Mouse (Mus musculus): ENCODE results near the gene Glrx5. TPM values are rescaled to one million over a fixed set of nuclear protein-coding genes. Genes with fewer than 3 reads are reported as not detected.

The Glrx5 gene
- polyA plus RNA-seq, 1 experiment from 2014 or later: 197 TPM

GRCm38 (mm10) chr12:105048301-105048863 is 15.9 kb downstream of the Glrx5 start:
- Histone ChIP-seq H3K36me3 (ENCODE audit: control insufficient read depth, insufficient read depth, low read length) (no peaks in the 10 kb centered on the region), H3K27ac (ENCODE audit: low read depth, low read length) (no peak overlapping the region), H3K4me2 (no peak overlapping the region), H3K9ac (ENCODE audit: low read length) (no peak overlapping the region), H3K9me3 (ENCODE audit: control insufficient read depth, low read length) (no peaks in the 10 kb centered on the region), H3K4me1 (ENCODE audit: control insufficient read depth, insufficient read depth, low read length) (peaks cover 4% of the 10 kb centered on the region; the same call in 1 of the 2 replicates), H3K27me3 (ENCODE audit: control insufficient read depth, insufficient read depth, low read length) (no peaks in the 10 kb centered on the region), H3K4me3 (ENCODE audit: low read depth, low read length) (no peak overlapping the region)
- DNase-seq (ENCODE audit: low spot score, missing footprints) (no peak), ATAC-seq (ENCODE audit: low FRiP score) (0 out of 2 replicates have a peak, but pooled peaks have one; percentile 14)
- 45% methylated on average over 17 of the region's 17 CpGs for WGBS

- DNase-seq (ENCODE audit: low spot score, missing footprints) (no peak), ATAC-seq (ENCODE audit: low FRiP score) (no peak)
- WGBS: 91% methylated on average over 12 of the region's 12 CpGs
- Histone ChIP-seq H3K27me3 (ENCODE audit: control insufficient read depth, insufficient read depth, low read length) (no peaks in the 10 kb centered on the region), H3K9me3 (ENCODE audit: control insufficient read depth, low read length) (no peaks in the 10 kb centered on the region), H3K36me3 (ENCODE audit: control insufficient read depth, insufficient read depth, low read length) (no peaks in the 10 kb centered on the region), H3K9ac (ENCODE audit: low read length) (no peak overlapping the region), H3K27ac (ENCODE audit: low read depth, low read length) (no peak overlapping the region), H3K4me1 (ENCODE audit: control insufficient read depth, insufficient read depth, low read length) (peaks cover 4% of the 10 kb centered on the region; the same call in 1 of the 2 replicates), H3K4me2 (no peak overlapping the region), H3K4me3 (ENCODE audit: low read depth, low read length) (no peak overlapping the region)
These were observed 17.3 kb downstream of the Glrx5 start for GRCm38 (mm10) chr12:105049813-105050212.

GRCm38 (mm10) chr12:105050898-105051297 is 18.4 kb downstream of the Glrx5 start:
- WGBS: 20% methylated on average over 4 of the region's 4 CpGs
- no peak overlapping the region for H3K4me2 ChIP-seq
- no peaks in the 10 kb centered on the region for H3K9me3 ChIP-seq (ENCODE audit: control insufficient read depth, low read length)
- no peak overlapping the region for H3K27ac ChIP-seq (ENCODE audit: low read depth, low read length)
- no peak overlapping the region for H3K4me3 ChIP-seq (ENCODE audit: low read depth, low read length)
- DNase-seq (ENCODE audit: low spot score, missing footprints): no peak
- no peaks in the 10 kb centered on the region for H3K27me3 ChIP-seq (ENCODE audit: control insufficient read depth, insufficient read depth, low read length)
- H3K36me3 ChIP-seq (ENCODE audit: control insufficient read depth, insufficient read depth, low read length): no peaks in the 10 kb centered on the region
- peaks cover 4% of the 10 kb centered on the region; the same call in 1 of the 2 replicates for H3K4me1 ChIP-seq (ENCODE audit: control insufficient read depth, insufficient read depth, low read length)
- no peak for ATAC-seq (ENCODE audit: low FRiP score)
- no peak overlapping the region for H3K9ac ChIP-seq (ENCODE audit: low read length)

- no peaks in the 10 kb centered on the region for H3K36me3 ChIP-seq (ENCODE audit: control insufficient read depth, insufficient read depth, low read length)
- DNase-seq (ENCODE audit: low spot score, missing footprints): no peak
- no peaks in the 10 kb centered on the region for H3K9me3 ChIP-seq (ENCODE audit: control insufficient read depth, low read length)
- no peak overlapping the region for H3K4me3 ChIP-seq (ENCODE audit: low read depth, low read length)
- H3K4me1 ChIP-seq (ENCODE audit: control insufficient read depth, insufficient read depth, low read length): no peaks in the 10 kb centered on the region
- H3K4me2 ChIP-seq: no peak overlapping the region
- no peak overlapping the region for H3K9ac ChIP-seq (ENCODE audit: low read length)
- H3K27ac ChIP-seq (ENCODE audit: low read depth, low read length): no peak overlapping the region
- WGBS: 95% methylated on average over 15 of the region's 15 CpGs
- no peaks in the 10 kb centered on the region for H3K27me3 ChIP-seq (ENCODE audit: control insufficient read depth, insufficient read depth, low read length)
- no peak for ATAC-seq (ENCODE audit: low FRiP score)
These were observed 21.6 kb downstream of the Glrx5 start for GRCm38 (mm10) chr12:105054041-105054440.

GRCm38 (mm10) chr12:105055308-105055707 is 22.8 kb downstream of the Glrx5 start:
- ATAC-seq (ENCODE audit: low FRiP score) (no peak), DNase-seq (ENCODE audit: low spot score, missing footprints) (peak; percentile 8)
- Histone ChIP-seq H3K4me3 (ENCODE audit: low read depth, low read length) (no peak overlapping the region), H3K4me2 (no peak overlapping the region), H3K27me3 (ENCODE audit: control insufficient read depth, insufficient read depth, low read length) (no peaks in the 10 kb centered on the region), H3K9me3 (ENCODE audit: control insufficient read depth, low read length) (no peaks in the 10 kb centered on the region), H3K27ac (ENCODE audit: low read depth, low read length) (no peak overlapping the region), H3K4me1 (ENCODE audit: control insufficient read depth, insufficient read depth, low read length) (no peaks in the 10 kb centered on the region), H3K9ac (ENCODE audit: low read length) (no peak overlapping the region), H3K36me3 (ENCODE audit: control insufficient read depth, insufficient read depth, low read length) (no peaks in the 10 kb centered on the region)
- 79% methylated on average over 6 of the region's 6 CpGs for WGBS

DNA sequence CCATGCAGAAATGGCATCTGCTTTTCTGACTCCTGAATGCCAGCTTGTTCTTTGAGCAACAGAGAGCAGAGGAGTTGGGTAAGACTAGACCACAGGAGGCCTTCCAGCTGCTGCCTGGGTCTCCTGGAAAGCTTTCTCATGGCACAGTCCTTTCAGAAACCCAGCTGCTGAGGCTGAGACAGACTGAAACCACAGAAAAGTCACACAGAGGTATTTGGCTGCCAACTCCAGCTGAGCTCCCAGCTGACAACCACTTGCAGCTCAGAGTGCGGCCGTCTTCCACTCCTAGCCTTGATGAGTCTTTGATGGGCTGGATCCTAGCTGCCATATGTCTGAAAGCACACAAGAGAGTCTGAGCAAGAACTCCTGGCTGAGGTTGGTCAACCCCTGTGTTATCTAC is 27.5 kb downstream of the Glrx5 start:
- Histone ChIP-seq H3K9ac (ENCODE audit: low read length) (no peak overlapping the region), H3K9me3 (ENCODE audit: control insufficient read depth, low read length) (no peaks in the 10 kb centered on the region), H3K4me3 (ENCODE audit: low read depth, low read length) (no peak overlapping the region), H3K4me2 (no peak overlapping the region), H3K36me3 (ENCODE audit: control insufficient read depth, insufficient read depth, low read length) (no peaks in the 10 kb centered on the region), H3K27ac (ENCODE audit: low read depth, low read length) (no peak overlapping the region), H3K4me1 (ENCODE audit: control insufficient read depth, insufficient read depth, low read length) (no peaks in the 10 kb centered on the region), H3K27me3 (ENCODE audit: control insufficient read depth, insufficient read depth, low read length) (no peaks in the 10 kb centered on the region)
- 87% methylated on average over 2 of the region's 2 CpGs for WGBS
- no peak for ATAC-seq (ENCODE audit: low FRiP score)
- no peak for DNase-seq (ENCODE audit: low spot score, missing footprints)

DNA sequence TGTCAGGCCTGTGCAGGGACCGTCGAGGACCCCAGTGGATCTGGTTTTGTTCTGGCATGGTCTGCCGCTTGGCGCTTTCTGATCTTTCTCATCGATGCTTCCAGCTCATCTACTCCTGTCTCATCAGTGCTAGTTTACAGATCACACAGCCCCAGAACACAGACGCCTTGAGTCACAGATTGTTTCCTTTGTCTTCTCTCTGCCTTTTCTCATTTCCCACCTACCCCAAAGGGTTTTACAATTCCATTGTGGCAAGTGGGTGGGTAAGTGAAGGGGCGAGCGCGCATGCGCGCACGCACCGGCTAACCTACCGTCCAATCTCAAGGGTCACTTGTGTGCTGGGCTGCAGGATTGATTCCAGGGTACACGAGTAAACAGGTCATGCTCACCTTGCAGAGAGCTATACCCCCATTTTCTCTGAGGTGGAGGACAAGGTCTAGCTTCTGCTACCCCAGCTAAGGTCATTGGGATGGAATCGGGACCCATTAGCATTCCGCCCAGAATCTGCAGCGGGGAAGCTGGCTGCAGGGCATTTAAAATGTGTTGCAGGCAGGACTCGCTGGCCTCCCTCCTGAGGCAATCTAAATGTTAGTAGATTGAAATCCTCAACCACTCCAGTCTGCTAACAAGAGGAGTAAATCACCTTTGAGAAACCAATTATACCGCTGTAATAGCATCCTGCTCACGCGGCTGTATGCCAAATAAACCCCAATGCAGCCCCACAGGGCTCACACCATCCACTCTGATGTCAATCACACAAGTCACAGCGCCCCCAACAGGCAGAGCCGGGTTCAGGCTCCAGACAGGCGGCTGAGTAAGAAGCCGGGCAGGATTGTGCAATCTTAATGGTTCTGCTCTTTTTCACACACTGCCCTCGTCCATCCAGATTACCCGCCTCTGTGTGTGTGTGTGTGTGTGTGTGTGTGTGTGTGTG is 31.0 kb downstream of the Glrx5 start:
- no peak for ATAC-seq (ENCODE audit: low FRiP score)
- peak; percentile 90 for DNase-seq (ENCODE audit: low spot score, missing footprints)
- no peaks in the 10 kb centered on the region for H3K36me3 ChIP-seq (ENCODE audit: control insufficient read depth, insufficient read depth, low read length)
- no peak overlapping the region for H3K27ac ChIP-seq (ENCODE audit: low read depth, low read length)
- no peak overlapping the region for H3K4me3 ChIP-seq (ENCODE audit: low read depth, low read length)
- H3K9ac ChIP-seq (ENCODE audit: low read length): no peak overlapping the region
- H3K27me3 ChIP-seq (ENCODE audit: control insufficient read depth, insufficient read depth, low read length): no peaks in the 10 kb centered on the region
- H3K4me1 ChIP-seq (ENCODE audit: control insufficient read depth, insufficient read depth, low read length): no peaks in the 10 kb centered on the region
- no peaks in the 10 kb centered on the region for H3K9me3 ChIP-seq (ENCODE audit: control insufficient read depth, low read length)
- H3K4me2 ChIP-seq: no peak overlapping the region
- WGBS: 53% methylated on average over 28 of the region's 28 CpGs

- WGBS: 79% methylated on average over 4 of the region's 4 CpGs
These were observed 31.7 kb downstream of the Glrx5 start for GRCm38 (mm10) chr12:105064168-105064567.

DNA sequence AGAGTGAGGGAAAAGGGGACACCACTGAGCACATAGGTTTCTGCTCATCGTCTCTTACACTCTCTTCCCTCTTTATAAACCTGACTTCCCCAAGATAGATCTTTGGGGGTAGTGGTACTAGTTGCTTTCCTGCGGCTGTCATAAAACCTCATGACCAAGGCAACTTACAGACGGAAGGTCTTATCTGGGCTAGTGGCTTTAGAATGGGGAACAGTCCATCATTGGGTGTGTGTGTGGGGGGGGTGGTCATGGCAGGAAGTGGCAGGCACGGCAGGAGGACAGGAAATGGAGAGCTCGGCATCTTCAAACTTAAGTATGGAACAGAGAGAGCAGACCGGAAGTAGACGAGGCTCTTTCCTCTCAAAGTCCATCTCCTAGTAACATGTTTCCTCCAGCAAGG is 32.6 kb downstream of the Glrx5 start:
- Histone ChIP-seq H3K9ac (ENCODE audit: low read length) (no peak overlapping the region), H3K9me3 (ENCODE audit: control insufficient read depth, low read length) (no peaks in the 10 kb centered on the region)
- 91% methylated on average over 7 of the region's 7 CpGs for WGBS

More at GRCm38 (mm10) chr12:105064168-105064567, 31.7 kb downstream of the Glrx5 start:
- ATAC-seq (ENCODE audit: low FRiP score) (no peak), DNase-seq (ENCODE audit: low spot score, missing footprints) (no peak)
- Histone ChIP-seq H3K36me3 (ENCODE audit: control insufficient read depth, insufficient read depth, low read length) (no peaks in the 10 kb centered on the region), H3K4me3 (ENCODE audit: low read depth, low read length) (no peak overlapping the region), H3K27me3 (ENCODE audit: control insufficient read depth, insufficient read depth, low read length) (no peaks in the 10 kb centered on the region), H3K4me1 (ENCODE audit: control insufficient read depth, insufficient read depth, low read length) (no peaks in the 10 kb centered on the region), H3K9me3 (ENCODE audit: control insufficient read depth, low read length) (no peaks in the 10 kb centered on the region), H3K4me2 (no peak overlapping the region), H3K27ac (ENCODE audit: low read depth, low read length) (no peak overlapping the region), H3K9ac (ENCODE audit: low read length) (no peak overlapping the region)

More for the DNA sequence above, 32.6 kb downstream of the Glrx5 start:
- DNase-seq (ENCODE audit: low spot score, missing footprints) (peak; percentile 44), ATAC-seq (ENCODE audit: low FRiP score) (no peak)
- H3K36me3 ChIP-seq (ENCODE audit: control insufficient read depth, insufficient read depth, low read length): no peaks in the 10 kb centered on the region
- H3K4me2 ChIP-seq: no peak overlapping the region
- H3K4me3 ChIP-seq (ENCODE audit: low read depth, low read length): no peak overlapping the region
- H3K27me3 ChIP-seq (ENCODE audit: control insufficient read depth, insufficient read depth, low read length): no peaks in the 10 kb centered on the region
- H3K27ac ChIP-seq (ENCODE audit: low read depth, low read length): no peak overlapping the region
- no peaks in the 10 kb centered on the region for H3K4me1 ChIP-seq (ENCODE audit: control insufficient read depth, insufficient read depth, low read length)
